Mouse (Mus musculus): ENCODE results near the gene Med21. TPM values are rescaled to one million over a fixed set of nuclear protein-coding genes. Genes with fewer than 3 reads are reported as not detected.

Gene Med21
- polyA plus RNA-seq, 1 experiment from 2014 or later = 87.6 TPM

- Histone ChIP-seq H3K4me3 (ENCODE audit: low read depth, low read length) (peak overlapping the region; percentile 76), H3K9me3 (ENCODE audit: control insufficient read depth) (no peaks in the 10 kb centered on the region), H3K27ac (ENCODE audit: low read depth, low read length) (peak overlapping the region; percentile 87; the same call in 1 of the 2 replicates), H3K27me3 (replicated peaks; ENCODE audit: control insufficient read depth, insufficient read depth, low read length) (no peaks in the 10 kb centered on the region), H3K9ac (ENCODE audit: low read depth, low read length) (peak overlapping the region; percentile 83), H3K4me1 (replicated peaks; ENCODE audit: control insufficient read depth, insufficient read depth, low read length) (peaks cover 4% of the 10 kb centered on the region; the same call in 1 of the 2 replicates), H3K36me3 (ENCODE audit: control insufficient read depth, insufficient read depth) (no peaks in the 10 kb centered on the region), H3K4me2 (replicated peaks; ENCODE audit: low read depth) (peak overlapping the region; percentile 79)
- WGBS = 12% methylated on average over 11 of the region's 11 CpGs
- TF ChIP-seq CTCF (IDR thresholded peaks at IDR 0.05; ENCODE audit: low read depth) = no peak
- no peak for ATAC-seq
Observed at GRCm38 (mm10) chr6:146643184-146643570, 830 bp downstream of the Med21 start.

DNA sequence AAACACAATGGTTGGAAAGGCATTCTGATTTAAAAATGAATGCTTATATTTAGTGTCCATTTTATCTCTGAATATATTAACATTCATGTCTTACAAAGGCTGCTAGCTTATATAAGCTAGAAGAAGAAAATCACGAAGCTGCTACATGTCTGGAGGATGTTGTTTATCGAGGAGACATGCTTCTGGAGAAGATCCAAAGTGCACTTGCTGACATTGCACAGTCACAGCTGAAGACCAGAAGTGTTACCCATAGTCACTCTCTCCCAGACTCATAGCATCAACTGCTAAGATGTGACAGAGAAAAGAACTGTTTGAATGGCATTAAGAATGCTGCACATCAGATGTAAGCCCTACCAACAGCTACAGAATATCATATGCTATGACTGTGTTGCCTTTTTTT is 7.7 kb downstream of the Med21 start:
- Histone ChIP-seq H3K4me2 (replicated peaks; ENCODE audit: low read depth) (no peak overlapping the region), H3K27me3 (replicated peaks; ENCODE audit: control insufficient read depth, insufficient read depth, low read length) (no peaks in the 10 kb centered on the region), H3K4me3 (ENCODE audit: low read depth, low read length) (no peak overlapping the region), H3K9me3 (ENCODE audit: control insufficient read depth) (no peaks in the 10 kb centered on the region), H3K27ac (ENCODE audit: low read depth, low read length) (no peak overlapping the region), H3K36me3 (ENCODE audit: control insufficient read depth, insufficient read depth) (0 out of 2 replicates have a peak, but pooled peaks cover 3% of the 10 kb centered on the region), H3K4me1 (replicated peaks; ENCODE audit: control insufficient read depth, insufficient read depth, low read length) (no peaks in the 10 kb centered on the region), H3K9ac (ENCODE audit: low read depth, low read length) (no peak overlapping the region)
- WGBS = 45% methylated on average over 2 of the region's 2 CpGs
- TF ChIP-seq CTCF (IDR thresholded peaks at IDR 0.05; ENCODE audit: low read depth) = no peak
- ATAC-seq = no peak

GRCm38 (mm10) chr6:146651431-146651830 is 9.1 kb downstream of the Med21 start:
- Histone ChIP-seq H3K4me1 (replicated peaks; ENCODE audit: control insufficient read depth, insufficient read depth, low read length) (no peaks in the 10 kb centered on the region), H3K9ac (ENCODE audit: low read depth, low read length) (no peak overlapping the region), H3K27ac (ENCODE audit: low read depth, low read length) (no peak overlapping the region), H3K4me2 (replicated peaks; ENCODE audit: low read depth) (no peak overlapping the region), H3K27me3 (replicated peaks; ENCODE audit: control insufficient read depth, insufficient read depth, low read length) (no peaks in the 10 kb centered on the region), H3K36me3 (ENCODE audit: control insufficient read depth, insufficient read depth) (0 out of 2 replicates have a peak, but pooled peaks cover 3% of the 10 kb centered on the region), H3K9me3 (ENCODE audit: control insufficient read depth) (no peaks in the 10 kb centered on the region), H3K4me3 (ENCODE audit: low read depth, low read length) (no peak overlapping the region)
- no peak for ATAC-seq
- no peak for TF ChIP-seq CTCF (IDR thresholded peaks at IDR 0.05; ENCODE audit: low read depth)

DNA sequence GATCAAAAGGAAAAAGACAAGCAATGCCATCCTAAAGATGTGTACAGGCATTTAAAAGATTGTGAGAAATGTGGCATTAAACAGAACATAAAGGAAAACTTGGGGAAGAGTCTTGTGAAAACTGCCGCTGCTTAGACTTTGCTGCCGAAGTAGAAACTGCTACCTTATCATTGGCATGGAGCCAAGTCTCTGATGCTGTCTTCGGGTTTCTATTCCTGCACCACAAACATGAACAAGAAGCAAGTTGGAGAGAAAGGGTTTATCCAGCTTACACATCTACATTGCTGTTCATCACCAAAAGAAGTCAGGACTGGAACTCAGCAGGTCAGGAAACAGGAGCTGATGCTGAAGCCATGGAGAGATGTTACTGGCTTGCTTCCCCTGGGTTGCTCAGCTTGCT is 10.8 kb downstream of the Med21 start:
- no peaks in the 10 kb centered on the region for H3K27me3 ChIP-seq (replicated peaks; ENCODE audit: control insufficient read depth, insufficient read depth, low read length)
- TF ChIP-seq CTCF (IDR thresholded peaks at IDR 0.05; ENCODE audit: low read depth) = no peak
- 30% methylated on average over 3 of the region's 3 CpGs for WGBS
- H3K27ac ChIP-seq (ENCODE audit: low read depth, low read length) = no peak overlapping the region
- H3K4me2 ChIP-seq (replicated peaks; ENCODE audit: low read depth) = no peak overlapping the region
- no peak overlapping the region for H3K9ac ChIP-seq (ENCODE audit: low read depth, low read length)
- no peak overlapping the region for H3K4me3 ChIP-seq (ENCODE audit: low read depth, low read length)
- H3K9me3 ChIP-seq (ENCODE audit: control insufficient read depth) = no peaks in the 10 kb centered on the region
- 0 out of 2 replicates have a peak, but pooled peaks cover 3% of the 10 kb centered on the region for H3K36me3 ChIP-seq (ENCODE audit: control insufficient read depth, insufficient read depth)
- no peak for ATAC-seq
- no peaks in the 10 kb centered on the region for H3K4me1 ChIP-seq (replicated peaks; ENCODE audit: control insufficient read depth, insufficient read depth, low read length)

GRCm38 (mm10) chr6:146660591-146660990 is 18.2 kb downstream of the Med21 start:
- no peak for ATAC-seq
- Histone ChIP-seq H3K27ac (ENCODE audit: low read depth, low read length) (no peak overlapping the region), H3K9ac (ENCODE audit: low read depth, low read length) (no peak overlapping the region), H3K36me3 (ENCODE audit: control insufficient read depth, insufficient read depth) (no peaks in the 10 kb centered on the region), H3K4me3 (ENCODE audit: low read depth, low read length) (no peak overlapping the region), H3K27me3 (replicated peaks; ENCODE audit: control insufficient read depth, insufficient read depth, low read length) (no peaks in the 10 kb centered on the region), H3K9me3 (ENCODE audit: control insufficient read depth) (no peaks in the 10 kb centered on the region), H3K4me2 (replicated peaks; ENCODE audit: low read depth) (no peak overlapping the region), H3K4me1 (replicated peaks; ENCODE audit: control insufficient read depth, insufficient read depth, low read length) (0 out of 2 replicates have a peak, but pooled peaks cover 4% of the 10 kb centered on the region)
- 54% methylated on average over 2 of the region's 2 CpGs for WGBS
- peak; percentile 63 for TF ChIP-seq CTCF (IDR thresholded peaks at IDR 0.05; ENCODE audit: low read depth)

- ATAC-seq = no peak
- Histone ChIP-seq H3K4me1 (replicated peaks; ENCODE audit: control insufficient read depth, insufficient read depth, low read length) (0 out of 2 replicates have a peak, but pooled peaks cover 4% of the 10 kb centered on the region), H3K36me3 (ENCODE audit: control insufficient read depth, insufficient read depth) (no peaks in the 10 kb centered on the region), H3K9ac (ENCODE audit: low read depth, low read length) (no peak overlapping the region), H3K9me3 (ENCODE audit: control insufficient read depth) (no peaks in the 10 kb centered on the region), H3K4me3 (ENCODE audit: low read depth, low read length) (no peak overlapping the region), H3K27me3 (replicated peaks; ENCODE audit: control insufficient read depth, insufficient read depth, low read length) (no peaks in the 10 kb centered on the region), H3K4me2 (replicated peaks; ENCODE audit: low read depth) (no peak overlapping the region), H3K27ac (ENCODE audit: low read depth, low read length) (no peak overlapping the region)
- no peak for TF ChIP-seq CTCF (IDR thresholded peaks at IDR 0.05; ENCODE audit: low read depth)
- 64% methylated on average over 5 of the region's 5 CpGs for WGBS
Observed at GRCm38 (mm10) chr6:146661655-146662054, 19.3 kb downstream of the Med21 start.

DNA sequence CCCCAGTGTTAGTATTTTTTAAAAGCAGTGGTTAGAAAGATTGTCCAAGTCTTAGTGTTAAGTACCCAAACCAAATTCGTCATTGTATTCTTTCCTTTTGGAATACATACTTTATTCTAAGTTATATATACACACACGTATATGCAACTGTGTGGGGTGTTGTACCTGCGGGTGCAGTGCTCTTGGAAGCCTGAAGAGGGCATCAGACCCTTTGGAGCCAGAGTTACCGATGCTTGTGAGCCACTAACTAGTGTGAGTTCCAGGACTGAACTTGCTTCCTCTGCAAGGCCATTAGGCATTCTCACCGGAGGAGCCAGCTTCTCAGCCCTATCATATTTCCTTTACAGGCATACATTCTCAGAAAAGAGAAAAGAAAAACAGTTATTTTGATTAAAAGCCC is 20.3 kb downstream of the Med21 start:
- Histone ChIP-seq H3K4me1 (replicated peaks; ENCODE audit: control insufficient read depth, insufficient read depth, low read length) (0 out of 2 replicates have a peak, but pooled peaks cover 4% of the 10 kb centered on the region), H3K27me3 (replicated peaks; ENCODE audit: control insufficient read depth, insufficient read depth, low read length) (no peaks in the 10 kb centered on the region), H3K4me3 (ENCODE audit: low read depth, low read length) (no peak overlapping the region), H3K4me2 (replicated peaks; ENCODE audit: low read depth) (no peak overlapping the region), H3K9ac (ENCODE audit: low read depth, low read length) (no peak overlapping the region), H3K9me3 (ENCODE audit: control insufficient read depth) (no peaks in the 10 kb centered on the region), H3K36me3 (ENCODE audit: control insufficient read depth, insufficient read depth) (no peaks in the 10 kb centered on the region), H3K27ac (ENCODE audit: low read depth, low read length) (no peak overlapping the region)
- WGBS = 43% methylated on average over 5 of the region's 5 CpGs
- ATAC-seq = 0 out of 2 replicates have a peak, but pooled peaks have one; percentile 49
- TF ChIP-seq CTCF (IDR thresholded peaks at IDR 0.05; ENCODE audit: low read depth) = peak; percentile 86

Measured in intestine, postnatal 0 days (tissue).